Mouse (Mus musculus) limb, embryonic 12.5 days (tissue): ENCODE results near the gene Lingo1. TPM values are rescaled to one million over a fixed set of nuclear protein-coding genes. Genes with fewer than 3 reads are reported as not detected.

Experiments used
- ATAC-seq: fragments of 200-750 bp; cut with Nextera tagmentation; 2 replicates; pipeline ENCODE4 v1.8.0; 2017; ENCODE audit warnings: low read depth, moderate TSS enrichment; ENCODE audit not compliant: insufficient number of reproducible peaks, insufficient read depth, low FRiP score, low TSS enrichment
- H3K27ac ChIP-seq: fragments of 300-500 bp; sonication (generic); 2 replicates; pipeline ENCODE4 v1.5.1; 2016; ENCODE audit warnings: mild to moderate bottlenecking, moderate library complexity
- H3K27me3 ChIP-seq: fragments of 300-500 bp; sonication (generic); 2 replicates; pipeline ENCODE4 v1.6.1; 2016; ENCODE audit warnings: mild to moderate bottlenecking, moderate library complexity
- H3K36me3 ChIP-seq: fragments of 300-500 bp; sonication (generic); 2 replicates; pipeline ENCODE4 v1.6.1; 2016; ENCODE audit warnings: mild to moderate bottlenecking, moderate library complexity
- H3K4me1 ChIP-seq: fragments of 300-500 bp; sonication (generic); replicated peaks from 2 replicates; pipeline ENCODE4 v1.6.1; 2016
- H3K4me2 ChIP-seq: fragments of 300-500 bp; sonication (generic); 2 replicates; pipeline ENCODE4 v1.6.1; 2016; ENCODE audit warnings: mild to moderate bottlenecking, moderate library complexity
- H3K4me3 ChIP-seq: fragments of 300-500 bp; sonication (generic); replicated peaks from 2 replicates; pipeline ENCODE4 v1.5.1; 2016; ENCODE audit warnings: mild to moderate bottlenecking
- H3K9ac ChIP-seq: fragments of 300-500 bp; sonication (generic); replicated peaks from 2 replicates; pipeline ENCODE4 v1.6.1; 2016; ENCODE audit warnings: mild to moderate bottlenecking, moderate library complexity
- H3K9me3 ChIP-seq: fragments of 300-500 bp; sonication (generic); 2 replicates; pipeline ENCODE4 v1.6.1; 2016; ENCODE audit warnings: mild to moderate bottlenecking, moderate library complexity
- WGBS: fragments of 180-500 bp; shearing (Covaris S2); methylation state at CpG from one replicate; pipeline ENCODE4 v1.1.7; 2016; 5-methylcytosine and 5-hydroxymethylcytosine counted together
- polyA plus RNA-seq: library from polyadenylated mRNA; unstranded; fragments of >200 nt; fragmentation: Nextera tagmentation; extraction: Ambion mirVana; gene quantifications from 2 replicates; pipeline ENCODE4 v1.2.1, GENCODE M21; 2016

The Lingo1 gene
- polyA plus RNA-seq, result 2.1 and 2.5 TPM in 2 replicates

DNA sequence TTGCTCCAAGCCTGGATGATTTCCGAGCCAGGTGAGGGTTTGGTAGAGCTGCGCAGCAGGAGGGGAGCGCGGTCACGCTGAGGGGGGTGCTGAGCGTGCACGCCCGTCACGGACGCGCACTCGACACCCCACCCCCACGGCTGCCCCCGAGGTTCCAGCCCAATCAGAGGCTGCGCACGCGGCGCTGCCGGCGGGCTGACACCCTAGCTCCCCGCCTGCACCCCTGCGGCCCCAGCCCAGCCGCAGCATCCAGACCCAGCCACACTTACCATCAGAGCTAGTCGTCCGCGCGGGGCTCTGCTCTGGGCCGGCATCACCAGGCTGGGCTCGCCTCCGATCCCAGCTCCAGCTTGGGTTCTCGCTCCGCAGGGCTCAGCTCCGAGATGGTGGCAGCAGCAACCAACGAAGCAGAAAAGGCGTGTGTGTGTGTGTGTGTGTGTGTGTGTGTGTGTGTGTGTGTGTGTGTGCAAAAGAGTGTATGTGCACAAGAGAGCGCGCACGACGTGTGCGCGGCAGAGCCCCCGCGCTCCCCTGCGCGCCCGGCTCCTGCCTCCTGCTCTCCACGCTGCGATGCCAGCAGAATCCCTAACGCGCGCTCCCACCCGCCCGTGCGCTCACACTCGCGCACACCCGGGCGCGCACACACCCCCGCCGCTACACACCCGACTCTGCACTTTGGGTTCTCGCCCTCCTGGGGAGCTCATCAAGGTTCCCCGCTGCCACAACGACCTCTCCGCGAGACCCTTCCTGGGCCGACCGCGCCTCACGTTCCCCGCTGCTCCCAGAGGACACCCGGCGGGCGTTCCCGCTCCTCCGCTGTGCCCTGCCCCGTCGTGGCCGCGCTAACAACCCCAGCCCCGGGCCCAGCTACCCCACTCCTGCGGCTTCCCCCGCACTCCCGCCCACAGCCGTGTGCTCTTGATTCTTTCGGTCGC is at the start of gene Lingo1:
Gene Lingo1 (minus strand): TSS at position 748 of the 935 bp plus-strand sequence.
- peak; percentile 49; the same call in 1 of the 2 replicates for ATAC-seq
- no peaks in the 10 kb centered on the region for H3K9me3 ChIP-seq
- H3K4me3 ChIP-seq, result peak within 1 kb of the TSS; percentile 55
- peaks cover 19% of the 10 kb centered on the region for H3K4me1 ChIP-seq
- peak within 1 kb of the TSS; percentile 50 for H3K9ac ChIP-seq
- peaks cover 96% of the 10 kb centered on the region for H3K27me3 ChIP-seq
- no peaks in the 10 kb centered on the region for H3K36me3 ChIP-seq
- 1% methylated on average over 58 of the region's 88 CpGs for WGBS
- peak within 1 kb of the TSS; percentile 98 for H3K4me2 ChIP-seq
- H3K27ac ChIP-seq, result no peak within 1 kb of the TSS

DNA sequence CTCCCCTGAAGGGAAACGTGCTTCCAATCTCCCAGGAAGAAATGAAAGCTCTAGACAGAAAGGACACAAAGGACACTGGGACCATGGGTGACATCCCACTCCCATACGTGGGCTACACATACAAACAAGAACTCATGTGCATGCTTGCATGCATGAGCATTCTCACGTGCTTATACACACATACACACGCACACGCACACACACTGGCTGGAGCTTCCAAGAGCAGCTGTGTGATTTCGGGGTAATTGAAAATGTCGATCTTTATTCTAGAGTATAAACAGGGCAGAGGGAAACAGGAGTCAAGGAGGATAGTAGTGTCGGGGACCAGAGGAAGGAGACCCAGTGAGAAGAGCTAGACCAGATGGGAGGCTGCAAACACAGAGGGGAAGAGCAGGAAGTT is 48.4 kb upstream of the Lingo1 start:
- no peak for ATAC-seq

DNA sequence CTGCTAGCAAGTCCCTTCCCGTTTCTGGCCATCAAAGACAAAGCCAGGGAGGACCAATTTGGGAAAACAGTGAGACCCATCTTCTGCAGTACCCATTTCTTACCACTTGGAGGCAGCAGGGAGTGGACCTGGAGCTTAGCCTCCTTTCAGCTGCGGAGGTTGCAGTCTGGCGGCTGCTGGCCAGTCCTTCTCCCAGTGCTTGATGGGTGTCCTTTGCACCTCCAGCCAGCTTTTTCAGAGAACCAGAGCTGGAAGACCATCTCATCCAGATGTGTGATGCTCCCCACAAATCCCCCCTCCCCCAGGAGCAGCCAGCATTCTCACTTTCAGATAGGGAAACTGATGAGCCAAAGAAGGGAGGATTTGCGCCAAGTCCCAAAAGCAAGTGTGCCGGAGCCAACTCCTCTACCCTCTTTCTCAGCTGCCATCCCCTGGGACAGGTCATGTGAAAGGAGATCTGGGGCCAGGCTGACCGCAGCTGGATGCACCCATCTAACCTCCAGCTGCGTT is 47.5 kb upstream of the Lingo1 start:
- Histone ChIP-seq H3K4me3 (no peak overlapping the region), H3K4me1 (peaks cover 32% of the 10 kb centered on the region), H3K27ac (no peak overlapping the region), H3K9ac (no peak overlapping the region), H3K4me2 (no peak overlapping the region), H3K9me3 (no peaks in the 10 kb centered on the region), H3K27me3 (peaks cover 36% of the 10 kb centered on the region), H3K36me3 (no peaks in the 10 kb centered on the region)
- ATAC-seq, result no peak
- 44% methylated on average over 7 of the region's 7 CpGs for WGBS

More for the DNA sequence above, 48.4 kb upstream of the Lingo1 start:
- Histone ChIP-seq H3K4me1 (peaks cover 32% of the 10 kb centered on the region), H3K27me3 (peaks cover 33% of the 10 kb centered on the region), H3K9me3 (no peaks in the 10 kb centered on the region), H3K4me2 (no peak overlapping the region), H3K4me3 (no peak overlapping the region), H3K9ac (no peak overlapping the region), H3K36me3 (no peaks in the 10 kb centered on the region), H3K27ac (no peak overlapping the region)
- WGBS, result 73% methylated on average over 8 of the region's 8 CpGs

DNA sequence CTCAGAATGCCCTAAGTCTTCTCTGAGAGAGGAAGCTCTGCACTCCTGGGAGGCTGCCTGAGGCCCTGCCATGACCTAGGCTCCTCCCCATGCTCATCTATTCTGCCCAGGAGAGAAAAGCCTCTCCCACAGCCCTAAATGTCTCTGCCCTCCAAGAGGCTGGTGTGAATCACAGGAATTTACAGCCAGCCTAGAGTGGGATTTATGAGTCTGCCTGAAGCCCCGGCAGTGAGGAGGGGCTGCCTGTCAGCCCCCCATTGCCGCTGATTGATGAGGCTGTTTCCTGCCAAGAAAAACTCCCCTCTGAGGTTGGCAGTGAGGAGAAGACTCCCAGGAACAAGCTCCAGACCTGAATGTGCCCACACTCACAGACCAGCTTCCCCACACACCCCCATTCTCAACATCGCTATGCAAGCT is 46.0 kb upstream of the Lingo1 start:
- H3K36me3 ChIP-seq, result no peaks in the 10 kb centered on the region
- no peaks in the 10 kb centered on the region for H3K9me3 ChIP-seq
- H3K4me1 ChIP-seq, result peaks cover 32% of the 10 kb centered on the region
- peak overlapping the region; percentile 28 for H3K4me2 ChIP-seq
- no peak for ATAC-seq
- H3K27ac ChIP-seq, result peak overlapping the region; percentile 53; the same call in 1 of the 2 replicates
- 0 out of 2 replicates have a peak overlapping the region, but pooled peaks have one; percentile 23 for H3K9ac ChIP-seq
- no peak overlapping the region for H3K4me3 ChIP-seq
- WGBS, result 4% methylated on average over 3 of the region's 3 CpGs
- peaks cover 36% of the 10 kb centered on the region for H3K27me3 ChIP-seq

DNA sequence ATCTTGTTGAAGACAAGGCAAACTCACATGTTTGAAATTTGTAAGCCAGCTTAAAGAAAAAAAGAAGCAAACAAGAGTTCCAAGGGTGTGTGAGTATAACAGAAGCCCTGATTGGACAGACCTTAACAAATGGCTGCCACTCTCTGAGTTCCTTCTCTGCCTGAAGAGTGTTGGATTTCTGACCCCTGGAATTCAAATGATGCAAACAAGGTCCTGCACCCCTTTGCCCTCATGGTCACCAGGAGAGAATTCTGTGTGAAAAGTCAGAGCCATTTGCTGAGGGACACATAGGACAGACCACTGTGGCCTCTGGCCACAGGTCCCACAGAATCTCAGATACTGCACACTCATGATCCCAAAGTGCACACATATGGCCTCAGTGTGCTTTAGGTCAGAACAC is 45.6 kb upstream of the Lingo1 start:
- Histone ChIP-seq H3K27ac (peak overlapping the region; percentile 53; the same call in 1 of the 2 replicates), H3K9me3 (no peaks in the 10 kb centered on the region), H3K27me3 (peaks cover 36% of the 10 kb centered on the region), H3K36me3 (no peaks in the 10 kb centered on the region), H3K4me1 (peaks cover 32% of the 10 kb centered on the region), H3K4me2 (0 out of 2 replicates have a peak overlapping the region, but pooled peaks have one; percentile 28), H3K9ac (no peak overlapping the region), H3K4me3 (no peak overlapping the region)
- no peak for ATAC-seq

DNA sequence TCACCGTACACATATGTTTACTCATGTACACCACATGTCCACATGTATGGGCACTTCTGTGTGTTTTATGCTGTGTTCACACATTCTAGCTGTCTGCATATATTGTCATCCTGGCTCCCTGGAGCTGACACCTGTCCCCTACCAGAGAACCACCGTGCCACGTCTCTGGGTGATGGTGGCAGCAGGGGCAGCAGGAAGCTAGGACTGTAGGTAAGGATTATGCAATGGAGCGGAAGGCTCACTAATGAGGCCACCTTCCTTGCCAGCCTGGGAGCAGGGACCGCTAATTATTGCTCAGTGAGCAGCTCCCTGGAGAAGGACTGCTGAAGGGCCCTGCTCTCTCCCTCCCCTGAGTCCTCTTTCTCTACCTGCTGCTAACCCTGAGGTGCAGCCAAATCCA is 44.5 kb upstream of the Lingo1 start:
- Histone ChIP-seq H3K9me3 (no peaks in the 10 kb centered on the region), H3K4me1 (peaks cover 32% of the 10 kb centered on the region), H3K9ac (no peak overlapping the region), H3K4me2 (no peak overlapping the region), H3K27me3 (peaks cover 25% of the 10 kb centered on the region), H3K36me3 (no peaks in the 10 kb centered on the region), H3K4me3 (no peak overlapping the region), H3K27ac (no peak overlapping the region)
- ATAC-seq, result no peak
- 61% methylated on average over 5 of the region's 5 CpGs for WGBS

DNA sequence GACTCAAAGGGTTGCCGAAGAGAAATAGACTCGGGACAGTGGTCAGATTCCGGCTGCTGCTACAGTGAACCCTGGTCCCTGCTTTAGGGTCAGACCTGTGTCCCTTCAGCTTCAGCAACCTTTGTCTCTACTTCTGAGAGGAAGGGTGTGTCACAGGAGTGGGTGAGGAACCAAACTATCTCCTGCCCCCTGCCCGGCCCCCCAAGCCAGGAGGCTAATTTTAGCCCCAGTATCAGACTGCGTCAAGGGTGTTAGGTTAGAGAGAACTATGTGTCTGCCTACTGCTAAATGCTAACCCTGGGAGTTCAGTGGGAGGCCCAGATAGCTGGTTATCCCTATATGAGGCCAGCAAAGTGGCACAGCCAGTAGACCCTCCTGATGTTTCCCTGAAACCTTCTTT is 38.9 kb upstream of the Lingo1 start:
- H3K27me3 ChIP-seq, result peaks cover 11% of the 10 kb centered on the region
- 74% methylated on average over 5 of the region's 5 CpGs for WGBS
- no peak for ATAC-seq

DNA sequence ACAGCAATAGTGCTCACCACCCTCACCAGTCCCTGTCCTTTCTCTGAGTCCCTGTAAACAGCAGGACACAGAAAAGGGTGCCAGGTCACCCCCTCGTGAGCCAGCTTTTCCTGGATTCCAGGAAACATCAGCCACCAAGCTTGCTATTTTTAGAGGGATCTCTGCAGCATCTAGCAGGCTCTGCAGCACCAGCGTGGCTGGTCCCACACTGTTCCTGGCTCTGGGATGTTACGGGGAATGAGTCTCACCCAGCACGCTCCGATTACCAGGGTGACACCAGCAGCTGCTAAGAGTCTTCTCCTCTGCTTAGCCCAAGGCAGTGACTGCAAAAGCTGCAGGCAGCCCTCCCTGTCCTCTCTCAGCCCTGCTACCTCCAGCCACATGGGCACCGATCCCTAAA is 36.6 kb upstream of the Lingo1 start:
- H3K27ac ChIP-seq, result no peak overlapping the region
- WGBS, result 25% methylated on average over 6 of the region's 6 CpGs
- H3K4me1 ChIP-seq, result no peaks in the 10 kb centered on the region
- no peak overlapping the region for H3K4me2 ChIP-seq
- no peaks in the 10 kb centered on the region for H3K9me3 ChIP-seq
- H3K27me3 ChIP-seq, result peaks cover 15% of the 10 kb centered on the region
- H3K36me3 ChIP-seq, result no peaks in the 10 kb centered on the region
- H3K9ac ChIP-seq, result 0 out of 2 replicates have a peak overlapping the region, but pooled peaks have one; percentile 2
- no peak for ATAC-seq
- no peak overlapping the region for H3K4me3 ChIP-seq

More for the DNA sequence above, 38.9 kb upstream of the Lingo1 start:
- Histone ChIP-seq H3K4me2 (no peak overlapping the region), H3K9ac (no peak overlapping the region), H3K9me3 (no peaks in the 10 kb centered on the region), H3K4me1 (no peaks in the 10 kb centered on the region), H3K27ac (no peak overlapping the region), H3K36me3 (no peaks in the 10 kb centered on the region), H3K4me3 (no peak overlapping the region)

DNA sequence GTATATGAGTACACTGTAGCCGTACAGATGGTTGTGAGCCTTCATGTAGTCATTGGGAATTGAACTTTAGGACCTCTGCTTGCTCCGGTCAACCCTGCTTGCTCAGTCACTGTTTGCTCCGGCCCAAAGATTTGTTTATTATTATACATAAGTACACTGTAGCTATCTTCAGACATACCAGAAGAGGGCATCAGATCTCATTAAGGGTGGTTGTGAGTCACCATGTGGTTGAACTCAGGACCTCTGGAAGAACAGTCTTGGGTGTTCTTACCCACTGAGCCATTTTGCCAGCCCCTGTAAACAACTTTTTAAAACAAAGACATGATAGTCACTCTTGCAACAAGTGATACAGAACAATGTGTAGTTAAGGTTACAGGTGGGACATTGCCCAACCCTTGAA is 35.6 kb upstream of the Lingo1 start:
- Histone ChIP-seq H3K27ac (no peak overlapping the region), H3K9me3 (no peaks in the 10 kb centered on the region), H3K4me3 (no peak overlapping the region), H3K9ac (no peak overlapping the region), H3K4me2 (no peak overlapping the region), H3K4me1 (no peaks in the 10 kb centered on the region), H3K36me3 (no peaks in the 10 kb centered on the region), H3K27me3 (peaks cover 17% of the 10 kb centered on the region)
- WGBS, result 86% methylated on average over 3 of the region's 3 CpGs
- no peak for ATAC-seq

DNA sequence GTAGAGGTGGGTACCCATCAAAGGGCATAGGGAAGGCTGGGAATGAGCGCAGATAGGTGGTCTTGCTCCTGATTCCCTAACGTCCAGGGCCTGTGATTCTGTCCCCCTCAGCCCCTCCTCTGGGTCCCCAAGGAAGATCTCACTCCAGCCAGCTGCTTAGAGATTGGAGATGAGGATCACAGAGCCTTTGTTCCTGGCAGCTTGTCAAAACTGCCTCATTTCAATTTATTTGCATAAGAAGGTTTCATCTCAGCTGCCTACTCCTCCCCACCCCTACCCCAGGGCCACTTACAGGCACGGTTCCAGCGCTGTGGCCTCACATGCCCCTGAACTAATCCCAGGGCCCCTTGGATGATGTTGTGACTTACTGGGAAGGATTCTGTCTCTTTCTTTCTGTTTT is 33.9 kb upstream of the Lingo1 start:
- Histone ChIP-seq H3K4me3 (no peak overlapping the region), H3K27ac (no peak overlapping the region), H3K4me1 (peaks cover 10% of the 10 kb centered on the region), H3K9me3 (no peaks in the 10 kb centered on the region), H3K4me2 (no peak overlapping the region), H3K36me3 (no peaks in the 10 kb centered on the region), H3K27me3 (peaks cover 28% of the 10 kb centered on the region), H3K9ac (no peak overlapping the region)
- WGBS, result 32% methylated on average over 4 of the region's 4 CpGs
- ATAC-seq, result no peak

DNA sequence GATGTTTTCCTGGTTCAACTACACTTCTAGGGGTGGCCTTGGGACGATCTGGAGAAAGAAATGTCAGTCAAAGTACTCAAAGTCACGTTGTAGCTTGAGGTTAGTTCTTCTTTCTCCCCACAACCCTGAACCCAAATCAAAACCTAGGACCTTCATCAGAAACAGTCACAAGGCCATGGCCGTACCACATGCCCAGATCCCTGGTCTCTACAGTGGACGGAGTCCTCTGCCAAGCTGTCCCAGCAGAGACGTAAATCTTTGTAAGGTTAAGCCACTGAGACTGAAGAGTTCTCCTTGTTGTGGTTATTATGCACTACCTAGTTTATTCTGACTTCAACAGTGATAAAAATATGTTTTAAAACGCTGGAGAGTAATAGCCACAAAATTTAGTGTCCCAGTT is 32.6 kb upstream of the Lingo1 start:
- ATAC-seq, result no peak
- WGBS, result 72% methylated on average over 6 of the region's 6 CpGs
- Histone ChIP-seq H3K9me3 (no peaks in the 10 kb centered on the region), H3K36me3 (no peaks in the 10 kb centered on the region), H3K4me1 (peaks cover 21% of the 10 kb centered on the region), H3K4me3 (no peak overlapping the region), H3K27me3 (peaks cover 36% of the 10 kb centered on the region), H3K27ac (no peak overlapping the region), H3K4me2 (no peak overlapping the region), H3K9ac (no peak overlapping the region)
